Mouse (Mus musculus): ENCODE data around the gene Abtb2. TPM values are rescaled to one million over a fixed set of nuclear protein-coding genes. Genes with fewer than 3 reads are reported as not detected.
A peak's percentile ranks its signal among the peaks of the same experiment; 100 is the strongest.

Abtb2 gene
- polyA plus RNA-seq, 1 experiment from 2014 or later, result 28.0 TPM

DNA sequence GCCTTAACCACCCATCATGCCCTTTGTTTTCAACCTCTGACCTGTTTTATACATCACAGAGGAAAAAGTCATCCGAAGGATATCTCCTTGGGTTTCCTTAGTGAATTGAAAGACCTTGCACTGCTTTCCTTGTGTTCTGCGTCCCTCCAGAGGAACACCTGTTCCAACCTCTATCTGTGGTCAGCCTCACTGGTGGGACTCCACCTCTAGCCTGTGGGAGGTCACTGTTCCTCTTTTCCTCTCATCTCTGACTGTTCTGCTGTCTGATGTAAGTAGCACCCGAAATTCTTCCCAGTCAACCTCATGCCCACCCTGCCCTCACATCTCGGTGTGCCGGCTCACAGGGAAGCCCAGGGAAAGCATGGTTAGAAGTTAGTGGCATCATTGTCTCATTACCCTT is 48.9 kb downstream of the Abtb2 start:
- 84% methylated on average over 5 of the region's 5 CpGs for WGBS
- H3K27me3 ChIP-seq (replicated peaks), result no peaks in the 10 kb centered on the region
- H3K4me1 ChIP-seq (replicated peaks), result peaks cover 48% of the 10 kb centered on the region
- H3K4me3 ChIP-seq, result no peak overlapping the region
- no peak for ATAC-seq (ENCODE audit: insufficient number of reproducible peaks, low FRiP score)
- H3K4me2 ChIP-seq, result no peak overlapping the region
- H3K36me3 ChIP-seq, result no peaks in the 10 kb centered on the region
- H3K9ac ChIP-seq, result no peak overlapping the region
- no peak overlapping the region for H3K27ac ChIP-seq (ENCODE audit: poor library complexity, severe bottlenecking)
- H3K9me3 ChIP-seq (replicated peaks), result no peaks in the 10 kb centered on the region

- H3K36me3 ChIP-seq, result no peaks in the 10 kb centered on the region
- no peaks in the 10 kb centered on the region for H3K9me3 ChIP-seq (replicated peaks)
- no peak overlapping the region for H3K9ac ChIP-seq
- no peak overlapping the region for H3K4me2 ChIP-seq
- no peak for ATAC-seq (ENCODE audit: insufficient number of reproducible peaks, low FRiP score)
- no peak overlapping the region for H3K4me3 ChIP-seq
- H3K27ac ChIP-seq (ENCODE audit: poor library complexity, severe bottlenecking), result 0 out of 2 replicates have a peak overlapping the region, but pooled peaks have one; percentile 23
- no peaks in the 10 kb centered on the region for H3K27me3 ChIP-seq (replicated peaks)
- peaks cover 64% of the 10 kb centered on the region for H3K4me1 ChIP-seq (replicated peaks)
These were observed 52.3 kb downstream of the Abtb2 start for GRCm38 (mm10) chr2:103618407-103618806.

DNA sequence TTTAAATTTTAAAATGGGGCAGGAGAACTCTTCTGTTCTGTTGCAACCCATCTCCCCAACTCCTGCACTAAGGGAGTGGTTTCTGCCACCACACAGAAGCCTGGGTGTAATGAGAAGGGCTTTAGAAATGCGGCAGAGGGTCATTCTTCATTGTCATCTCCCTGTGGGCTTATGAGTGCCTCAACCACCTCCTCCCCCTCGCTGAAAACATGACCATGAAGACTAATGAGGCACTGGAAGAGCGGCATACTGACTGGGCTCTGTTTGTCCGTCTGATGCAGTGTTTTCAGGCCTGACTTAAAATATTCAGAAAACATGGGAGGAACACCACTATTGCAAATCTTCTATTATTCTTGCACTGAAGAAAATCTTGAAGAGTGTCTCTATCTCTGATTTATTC is 56.8 kb downstream of the Abtb2 start:
- no peak overlapping the region for H3K4me3 ChIP-seq
- no peaks in the 10 kb centered on the region for H3K27me3 ChIP-seq (replicated peaks)
- no peak for ATAC-seq (ENCODE audit: insufficient number of reproducible peaks, low FRiP score)
- no peak overlapping the region for H3K4me2 ChIP-seq
- WGBS, result 63% methylated on average over 4 of the region's 4 CpGs
- peaks cover 70% of the 10 kb centered on the region for H3K4me1 ChIP-seq (replicated peaks)
- H3K36me3 ChIP-seq, result no peaks in the 10 kb centered on the region
- H3K9ac ChIP-seq, result no peak overlapping the region
- no peaks in the 10 kb centered on the region for H3K9me3 ChIP-seq (replicated peaks)
- no peak overlapping the region for H3K27ac ChIP-seq (ENCODE audit: poor library complexity, severe bottlenecking)

DNA sequence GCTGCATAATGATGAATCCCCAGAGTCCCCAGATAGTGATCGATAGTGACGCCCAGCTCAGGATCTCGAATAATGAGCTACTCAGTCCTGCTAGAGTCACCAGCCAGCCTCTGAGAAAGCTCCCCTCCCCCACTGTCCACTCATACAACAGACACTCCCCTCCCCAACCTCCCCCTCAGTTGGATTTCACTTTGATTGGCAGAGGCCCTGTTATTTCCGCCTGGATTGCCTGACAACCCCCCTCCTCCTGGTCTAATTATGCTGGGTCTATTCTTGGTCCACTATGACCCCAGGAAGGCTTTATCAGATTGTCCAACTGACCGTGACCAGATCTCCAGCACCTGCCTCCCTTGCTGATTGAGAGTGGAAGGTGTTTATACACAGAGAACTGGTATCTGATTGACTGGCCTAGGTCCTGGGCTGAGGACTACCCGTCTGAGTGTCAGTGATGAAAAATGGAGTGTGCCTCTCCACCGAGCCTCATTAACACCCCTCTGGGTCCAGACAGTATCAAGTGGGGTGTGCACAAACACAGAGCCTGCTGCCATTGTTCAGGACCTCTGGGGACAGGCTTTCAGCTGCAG is 59.3 kb downstream of the Abtb2 start:
- Histone ChIP-seq H3K9ac (0 out of 2 replicates have a peak overlapping the region, but pooled peaks have one; percentile 36), H3K36me3 (no peaks in the 10 kb centered on the region), H3K27ac (ENCODE audit: poor library complexity, severe bottlenecking) (peak overlapping the region; percentile 67), H3K4me2 (peak overlapping the region; percentile 56), H3K9me3 (replicated peaks) (no peaks in the 10 kb centered on the region), H3K4me1 (replicated peaks) (peaks cover 79% of the 10 kb centered on the region), H3K4me3 (no peak overlapping the region), H3K27me3 (replicated peaks) (no peaks in the 10 kb centered on the region)
- 12% methylated on average over 7 of the region's 7 CpGs for WGBS
- ATAC-seq (ENCODE audit: insufficient number of reproducible peaks, low FRiP score), result peak; percentile 61

GRCm38 (mm10) chr2:103627101-103627500 is 61.0 kb downstream of the Abtb2 start:
- no peaks in the 10 kb centered on the region for H3K27me3 ChIP-seq (replicated peaks)
- H3K4me3 ChIP-seq, result no peak overlapping the region
- no peak for ATAC-seq (ENCODE audit: insufficient number of reproducible peaks, low FRiP score)
- H3K9me3 ChIP-seq (replicated peaks), result no peaks in the 10 kb centered on the region
- no peak overlapping the region for H3K27ac ChIP-seq (ENCODE audit: poor library complexity, severe bottlenecking)
- 76% methylated on average over 7 of the region's 7 CpGs for WGBS
- H3K36me3 ChIP-seq, result no peaks in the 10 kb centered on the region
- no peak overlapping the region for H3K4me2 ChIP-seq
- no peak overlapping the region for H3K9ac ChIP-seq
- H3K4me1 ChIP-seq (replicated peaks), result peaks cover 72% of the 10 kb centered on the region

- WGBS, result 43% methylated on average over 5 of the region's 5 CpGs
- Histone ChIP-seq H3K36me3 (no peaks in the 10 kb centered on the region), H3K4me2 (no peak overlapping the region), H3K27ac (ENCODE audit: poor library complexity, severe bottlenecking) (no peak overlapping the region), H3K4me3 (no peak overlapping the region), H3K4me1 (replicated peaks) (peaks cover 73% of the 10 kb centered on the region), H3K9ac (no peak overlapping the region), H3K9me3 (replicated peaks) (no peaks in the 10 kb centered on the region), H3K27me3 (replicated peaks) (no peaks in the 10 kb centered on the region)
- ATAC-seq (ENCODE audit: insufficient number of reproducible peaks, low FRiP score), result no peak
These were observed 63.8 kb downstream of the Abtb2 start for GRCm38 (mm10) chr2:103629956-103630355.

- Histone ChIP-seq H3K4me1 (replicated peaks) (peaks cover 62% of the 10 kb centered on the region), H3K4me3 (no peak overlapping the region), H3K9me3 (replicated peaks) (no peaks in the 10 kb centered on the region), H3K36me3 (no peaks in the 10 kb centered on the region), H3K9ac (no peak overlapping the region), H3K27me3 (replicated peaks) (no peaks in the 10 kb centered on the region), H3K27ac (ENCODE audit: poor library complexity, severe bottlenecking) (no peak overlapping the region), H3K4me2 (no peak overlapping the region)
- 72% methylated on average over 7 of the region's 7 CpGs for WGBS
- ATAC-seq (ENCODE audit: insufficient number of reproducible peaks, low FRiP score), result no peak
These were observed 65.2 kb downstream of the Abtb2 start for GRCm38 (mm10) chr2:103631293-103631717.

DNA sequence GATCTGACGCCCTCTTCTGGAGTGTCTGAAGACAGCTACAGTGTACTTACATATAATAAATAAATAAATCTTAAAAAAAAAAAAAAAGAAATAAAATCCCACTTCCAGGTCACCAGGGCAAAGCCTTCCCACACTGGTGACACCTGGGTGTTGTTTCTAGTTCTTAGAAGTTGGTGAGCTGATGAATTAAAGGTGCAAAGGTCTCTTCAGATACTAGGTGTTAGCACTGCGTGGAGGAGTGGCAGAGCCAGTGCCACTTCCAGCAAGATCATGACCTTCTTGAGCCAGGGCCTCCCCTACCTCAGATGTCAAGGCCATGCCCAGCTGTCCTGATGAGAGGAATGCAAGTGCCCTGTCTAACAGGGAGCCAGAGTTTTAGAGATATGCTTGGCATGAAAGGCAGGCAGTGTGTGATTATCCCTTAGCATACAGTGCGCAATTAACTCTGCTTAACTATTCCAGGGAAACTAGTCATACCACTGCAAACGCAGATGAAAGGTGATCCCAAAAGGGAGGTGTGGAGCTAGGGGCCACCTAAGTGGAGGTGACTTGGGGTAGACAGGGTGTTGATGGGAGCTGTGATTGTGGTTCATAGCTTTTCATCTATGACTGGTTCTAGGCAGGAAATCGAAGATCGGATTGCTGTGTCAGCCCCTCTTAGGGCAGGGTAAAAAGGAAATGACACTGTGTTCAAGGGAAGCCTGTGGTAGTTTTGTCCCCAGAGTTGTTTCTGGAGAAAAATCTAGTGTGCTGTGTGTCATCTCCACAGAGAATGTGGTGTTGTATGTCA is 66.2 kb downstream of the Abtb2 start:
- ATAC-seq (ENCODE audit: insufficient number of reproducible peaks, low FRiP score), result no peak
- H3K4me3 ChIP-seq, result no peak overlapping the region
- WGBS, result 46% methylated on average over 6 of the region's 6 CpGs
- no peaks in the 10 kb centered on the region for H3K36me3 ChIP-seq
- no peaks in the 10 kb centered on the region for H3K27me3 ChIP-seq (replicated peaks)
- H3K27ac ChIP-seq (ENCODE audit: poor library complexity, severe bottlenecking), result peak overlapping the region; percentile 26
- peaks cover 65% of the 10 kb centered on the region for H3K4me1 ChIP-seq (replicated peaks)
- no peak overlapping the region for H3K4me2 ChIP-seq
- H3K9ac ChIP-seq, result no peak overlapping the region
- no peaks in the 10 kb centered on the region for H3K9me3 ChIP-seq (replicated peaks)

DNA sequence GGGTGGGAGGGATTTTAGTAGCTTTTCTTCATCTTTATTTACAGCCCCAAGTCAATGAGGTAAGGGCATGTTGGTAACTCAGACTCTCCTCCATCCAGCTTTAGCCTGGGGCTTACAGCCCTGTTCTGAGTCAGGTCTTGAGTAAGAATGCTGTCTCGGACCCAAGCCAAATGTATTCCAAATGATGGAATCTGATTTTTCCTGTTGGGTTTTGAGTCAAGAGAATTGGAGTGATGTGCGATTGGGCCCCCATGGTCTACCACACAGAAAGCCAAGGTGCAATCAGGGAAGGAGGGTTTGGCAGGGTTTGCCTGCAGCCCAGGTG is 66.8 kb downstream of the Abtb2 start:
- Histone ChIP-seq H3K9me3 (replicated peaks) (no peaks in the 10 kb centered on the region), H3K9ac (no peak overlapping the region), H3K4me2 (no peak overlapping the region), H3K4me1 (replicated peaks) (peaks cover 71% of the 10 kb centered on the region), H3K27me3 (replicated peaks) (no peaks in the 10 kb centered on the region), H3K4me3 (no peak overlapping the region), H3K27ac (ENCODE audit: poor library complexity, severe bottlenecking) (peak overlapping the region; percentile 26), H3K36me3 (no peaks in the 10 kb centered on the region)
- no peak for ATAC-seq (ENCODE audit: insufficient number of reproducible peaks, low FRiP score)
- 83% methylated on average over 2 of the region's 2 CpGs for WGBS

DNA sequence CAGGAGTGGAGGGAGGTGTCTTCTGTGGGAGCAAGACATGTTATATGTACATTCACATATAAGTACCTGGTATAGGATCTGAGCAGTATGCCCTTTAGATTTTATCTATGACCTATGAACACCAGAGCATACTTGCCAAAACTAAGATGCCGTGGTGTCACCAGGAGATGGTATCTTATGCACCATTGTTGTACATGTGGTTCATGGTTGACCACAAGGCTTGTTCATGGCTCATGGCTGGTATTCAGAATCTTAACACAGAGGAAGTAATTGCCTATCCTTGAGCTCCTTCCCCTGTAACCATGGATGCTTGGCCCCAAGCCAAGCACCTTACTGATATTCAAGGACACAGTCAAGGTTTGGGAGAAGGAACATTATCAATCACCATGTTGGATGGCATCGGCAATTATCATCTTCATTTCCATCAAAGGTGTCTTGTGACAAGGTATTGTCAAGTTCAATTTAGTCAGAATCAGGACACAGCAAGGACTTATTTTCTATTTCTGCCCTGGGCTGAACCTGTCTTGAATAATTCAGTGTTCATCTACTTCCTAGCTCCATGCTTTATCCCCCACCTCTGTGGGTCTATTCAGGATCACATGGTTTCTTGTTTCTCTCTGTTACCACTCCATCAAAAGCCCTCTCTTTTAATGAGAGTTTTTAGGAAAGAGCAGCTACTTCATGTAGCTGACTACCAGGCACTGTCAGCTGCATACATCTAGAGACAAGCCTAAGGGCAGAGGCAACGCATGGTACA is 69.8 kb downstream of the Abtb2 start:
- no peaks in the 10 kb centered on the region for H3K27me3 ChIP-seq (replicated peaks)
- no peaks in the 10 kb centered on the region for H3K9me3 ChIP-seq (replicated peaks)
- no peak overlapping the region for H3K9ac ChIP-seq
- H3K4me1 ChIP-seq (replicated peaks), result peaks cover 77% of the 10 kb centered on the region
- ATAC-seq (ENCODE audit: insufficient number of reproducible peaks, low FRiP score), result no peak
- H3K36me3 ChIP-seq, result no peaks in the 10 kb centered on the region
- no peak overlapping the region for H3K27ac ChIP-seq (ENCODE audit: poor library complexity, severe bottlenecking)
- H3K4me2 ChIP-seq, result no peak overlapping the region
- no peak overlapping the region for H3K4me3 ChIP-seq
- 89% methylated on average over 3 of the region's 3 CpGs for WGBS

DNA sequence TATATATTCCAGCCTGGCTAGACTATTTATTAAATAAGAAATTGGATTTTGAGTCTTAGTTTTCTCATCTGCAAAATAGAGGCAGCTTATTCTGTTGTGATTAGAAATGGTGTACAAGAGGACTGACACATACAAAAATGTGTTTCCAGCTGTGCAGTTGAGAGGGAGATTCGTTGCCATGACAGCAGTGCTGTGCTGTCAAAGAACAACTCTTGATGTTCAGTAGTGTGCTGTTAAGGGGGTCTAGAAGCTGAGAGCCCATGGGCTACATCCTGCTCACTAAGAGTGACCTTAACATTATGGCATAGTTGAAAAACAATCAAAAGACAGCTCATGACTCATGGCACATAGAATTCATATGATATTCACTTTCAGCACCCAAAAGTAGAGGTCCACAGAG is 71.3 kb downstream of the Abtb2 start:
- Histone ChIP-seq H3K27me3 (replicated peaks) (no peaks in the 10 kb centered on the region), H3K4me3 (no peak overlapping the region), H3K36me3 (no peaks in the 10 kb centered on the region), H3K4me1 (replicated peaks) (peaks cover 79% of the 10 kb centered on the region), H3K9me3 (replicated peaks) (no peaks in the 10 kb centered on the region), H3K27ac (ENCODE audit: poor library complexity, severe bottlenecking) (no peak overlapping the region), H3K4me2 (no peak overlapping the region), H3K9ac (no peak overlapping the region)
- WGBS, result 64% methylated on average over 1 of the region's 1 CpGs
- no peak for ATAC-seq (ENCODE audit: insufficient number of reproducible peaks, low FRiP score)

All from heart, embryonic 12.5 days (tissue).